Mouse (Mus musculus): ENCODE data around the gene Rrp12. TPM values are rescaled to one million over a fixed set of nuclear protein-coding genes. Genes with fewer than 3 reads are reported as not detected.
A peak's percentile ranks its signal among the peaks of the same experiment; 100 is the strongest.

Rrp12 gene
- polyA plus RNA-seq, 1 experiment from 2014 or later: 10.7 TPM

GRCm38 (mm10) chr19:41836719-41837118 is 59.3 kb downstream of the Rrp12 start:
- H3K4me3 ChIP-seq (ENCODE audit: low read depth, low read length): no peak overlapping the region
- no peaks in the 10 kb centered on the region for H3K9me3 ChIP-seq (ENCODE audit: control insufficient read depth, low read length)
- no peak overlapping the region for H3K27ac ChIP-seq (ENCODE audit: low read depth, low read length)
- no peaks in the 10 kb centered on the region for H3K27me3 ChIP-seq (ENCODE audit: control insufficient read depth, insufficient read depth, low read length)
- no peak overlapping the region for H3K9ac ChIP-seq (replicated peaks; ENCODE audit: low read depth, low read length)
- no peak for ATAC-seq (ENCODE audit: low read depth)
- no peaks in the 10 kb centered on the region for H3K36me3 ChIP-seq (ENCODE audit: control insufficient read depth, insufficient read depth, low read length)
- no peak overlapping the region for H3K4me2 ChIP-seq (ENCODE audit: low read depth, low read length)
- H3K4me1 ChIP-seq (ENCODE audit: control insufficient read depth, insufficient read depth, low read length): peaks cover 22% of the 10 kb centered on the region
- 53% methylated on average over 3 of the region's 3 CpGs for WGBS

DNA sequence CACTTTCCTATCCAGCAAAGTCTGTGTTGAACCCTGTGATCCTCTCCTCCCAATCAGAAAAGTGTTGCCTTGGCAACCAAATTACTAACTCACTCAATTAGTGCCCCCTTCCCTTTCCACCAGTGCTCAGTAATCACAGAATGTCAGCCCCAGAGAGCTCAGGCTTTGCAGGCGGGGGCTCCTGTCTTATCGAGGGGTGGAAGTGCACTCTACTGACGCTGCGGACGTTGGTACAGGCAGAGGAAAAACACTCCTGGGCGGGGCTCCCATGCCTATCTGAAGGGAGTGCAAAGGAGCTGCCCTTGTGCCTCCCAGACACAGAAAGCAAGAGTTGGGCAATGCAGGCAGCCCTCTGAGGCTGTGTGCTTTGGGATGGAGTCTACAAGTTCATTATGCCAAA is 60.2 kb downstream of the Rrp12 start:
- H3K27me3 ChIP-seq (ENCODE audit: control insufficient read depth, insufficient read depth, low read length): no peaks in the 10 kb centered on the region
- peaks cover 28% of the 10 kb centered on the region for H3K4me1 ChIP-seq (ENCODE audit: control insufficient read depth, insufficient read depth, low read length)
- H3K9ac ChIP-seq (replicated peaks; ENCODE audit: low read depth, low read length): peak overlapping the region; percentile 7; the same call in 1 of the 2 replicates
- H3K27ac ChIP-seq (ENCODE audit: low read depth, low read length): no peak overlapping the region
- peak overlapping the region; percentile 34 for H3K4me2 ChIP-seq (ENCODE audit: low read depth, low read length)
- peak; percentile 26; the same call in 1 of the 2 replicates for ATAC-seq (ENCODE audit: low read depth)
- no peaks in the 10 kb centered on the region for H3K9me3 ChIP-seq (ENCODE audit: control insufficient read depth, low read length)
- WGBS: under 1% methylated on average over 6 of the region's 6 CpGs
- no peaks in the 10 kb centered on the region for H3K36me3 ChIP-seq (ENCODE audit: control insufficient read depth, insufficient read depth, low read length)
- no peak overlapping the region for H3K4me3 ChIP-seq (ENCODE audit: low read depth, low read length)

DNA sequence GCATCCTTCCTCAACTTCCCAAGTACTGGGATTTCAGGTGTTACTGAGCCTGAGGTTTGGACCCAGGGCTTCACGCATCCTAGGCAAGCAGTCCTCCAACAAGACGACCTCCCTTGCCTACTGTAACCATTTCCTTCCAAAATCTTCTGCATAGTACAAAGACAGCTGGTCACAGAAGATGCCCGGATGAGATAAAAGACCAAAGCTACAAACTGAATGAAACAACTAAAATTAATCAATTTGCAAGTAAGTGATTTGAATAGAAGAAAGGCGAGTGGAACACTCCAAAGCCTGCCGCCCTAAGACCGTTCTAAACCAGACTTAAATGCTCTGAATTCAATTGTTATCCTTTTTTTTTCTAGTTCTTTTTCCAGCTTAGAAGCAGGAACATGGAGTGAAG is 60.6 kb downstream of the Rrp12 start:
- 56% methylated on average over 6 of the region's 6 CpGs for WGBS
- Histone ChIP-seq H3K36me3 (ENCODE audit: control insufficient read depth, insufficient read depth, low read length) (no peaks in the 10 kb centered on the region), H3K9ac (replicated peaks; ENCODE audit: low read depth, low read length) (no peak overlapping the region; the same call in 1 of the 2 replicates), H3K4me1 (ENCODE audit: control insufficient read depth, insufficient read depth, low read length) (peaks cover 28% of the 10 kb centered on the region), H3K4me3 (ENCODE audit: low read depth, low read length) (no peak overlapping the region), H3K27me3 (ENCODE audit: control insufficient read depth, insufficient read depth, low read length) (no peaks in the 10 kb centered on the region), H3K27ac (ENCODE audit: low read depth, low read length) (no peak overlapping the region), H3K9me3 (ENCODE audit: control insufficient read depth, low read length) (no peaks in the 10 kb centered on the region), H3K4me2 (ENCODE audit: low read depth, low read length) (no peak overlapping the region)
- ATAC-seq (ENCODE audit: low read depth): no peak

DNA sequence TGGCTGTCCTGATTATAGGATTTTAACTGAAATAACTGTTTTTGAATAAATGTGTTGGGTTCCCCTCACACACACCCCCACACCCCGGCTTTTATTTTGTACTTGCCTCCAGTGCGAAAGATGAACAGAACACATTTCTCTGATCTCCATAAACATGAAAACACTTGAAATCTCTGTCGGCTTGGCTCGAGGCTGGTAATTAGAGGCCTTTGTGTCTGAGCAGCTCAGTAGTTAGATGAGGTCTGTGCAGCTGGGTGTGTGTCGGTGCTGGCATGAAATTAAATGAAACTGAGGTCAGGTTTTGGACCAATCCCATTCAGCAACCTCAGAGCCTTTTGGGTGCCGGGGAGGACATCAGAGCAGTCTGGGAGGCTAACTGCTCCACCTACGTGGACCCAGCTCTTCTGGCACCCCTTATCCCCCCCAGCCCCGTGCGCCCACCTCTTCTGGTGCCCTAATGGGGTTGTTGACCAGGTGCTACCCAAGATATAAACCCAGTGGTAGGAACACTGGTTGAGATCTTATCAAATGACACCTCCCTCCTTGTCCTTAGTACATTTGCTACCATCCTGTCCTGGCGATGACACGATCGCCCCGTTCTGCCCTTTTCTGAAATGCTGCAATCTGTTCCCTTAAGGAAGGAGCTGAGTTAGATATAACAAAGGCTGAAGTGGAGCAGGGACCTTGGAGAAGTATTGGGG is 63.3 kb downstream of the Rrp12 start:
- H3K9me3 ChIP-seq (ENCODE audit: control insufficient read depth, low read length): no peaks in the 10 kb centered on the region
- peaks cover 28% of the 10 kb centered on the region for H3K4me1 ChIP-seq (ENCODE audit: control insufficient read depth, insufficient read depth, low read length)
- ATAC-seq (ENCODE audit: low read depth): no peak
- H3K9ac ChIP-seq (replicated peaks; ENCODE audit: low read depth, low read length): peak overlapping the region; percentile 34; the same call in 1 of the 2 replicates
- no peak overlapping the region; the same call in 1 of the 2 replicates for H3K27ac ChIP-seq (ENCODE audit: low read depth, low read length)
- H3K36me3 ChIP-seq (ENCODE audit: control insufficient read depth, insufficient read depth, low read length): no peaks in the 10 kb centered on the region
- H3K27me3 ChIP-seq (ENCODE audit: control insufficient read depth, insufficient read depth, low read length): no peaks in the 10 kb centered on the region
- 64% methylated on average over 13 of the region's 13 CpGs for WGBS
- H3K4me2 ChIP-seq (ENCODE audit: low read depth, low read length): peak overlapping the region; percentile 94
- H3K4me3 ChIP-seq (ENCODE audit: low read depth, low read length): peak overlapping the region; percentile 68

- ATAC-seq (ENCODE audit: low read depth): no peak
- no peaks in the 10 kb centered on the region for H3K27me3 ChIP-seq (ENCODE audit: control insufficient read depth, insufficient read depth, low read length)
- peak overlapping the region; percentile 82 for H3K9ac ChIP-seq (replicated peaks; ENCODE audit: low read depth, low read length)
- peak overlapping the region; percentile 94 for H3K4me2 ChIP-seq (ENCODE audit: low read depth, low read length)
- peaks cover 28% of the 10 kb centered on the region for H3K4me1 ChIP-seq (ENCODE audit: control insufficient read depth, insufficient read depth, low read length)
- no peaks in the 10 kb centered on the region for H3K9me3 ChIP-seq (ENCODE audit: control insufficient read depth, low read length)
- peak overlapping the region; percentile 68 for H3K4me3 ChIP-seq (ENCODE audit: low read depth, low read length)
- H3K36me3 ChIP-seq (ENCODE audit: control insufficient read depth, insufficient read depth, low read length): no peaks in the 10 kb centered on the region
- peak overlapping the region; percentile 58; the same call in 1 of the 2 replicates for H3K27ac ChIP-seq (ENCODE audit: low read depth, low read length)
- 4% methylated on average over 14 of the region's 14 CpGs for WGBS
Measured at GRCm38 (mm10) chr19:41831718-41832391, 64.1 kb downstream of the Rrp12 start.

GRCm38 (mm10) chr19:41831101-41831570 is 64.8 kb downstream of the Rrp12 start:
- peak overlapping the region; percentile 68 for H3K4me3 ChIP-seq (ENCODE audit: low read depth, low read length)
- H3K36me3 ChIP-seq (ENCODE audit: control insufficient read depth, insufficient read depth, low read length): no peaks in the 10 kb centered on the region
- WGBS: under 1% methylated on average over 19 of the region's 19 CpGs
- no peaks in the 10 kb centered on the region for H3K27me3 ChIP-seq (ENCODE audit: control insufficient read depth, insufficient read depth, low read length)
- no peaks in the 10 kb centered on the region for H3K9me3 ChIP-seq (ENCODE audit: control insufficient read depth, low read length)
- ATAC-seq (ENCODE audit: low read depth): no peak
- H3K9ac ChIP-seq (replicated peaks; ENCODE audit: low read depth, low read length): peak overlapping the region; percentile 82
- H3K4me1 ChIP-seq (ENCODE audit: control insufficient read depth, insufficient read depth, low read length): peaks cover 27% of the 10 kb centered on the region
- H3K4me2 ChIP-seq (ENCODE audit: low read depth, low read length): peak overlapping the region; percentile 94
- H3K27ac ChIP-seq (ENCODE audit: low read depth, low read length): peak overlapping the region; percentile 91

DNA sequence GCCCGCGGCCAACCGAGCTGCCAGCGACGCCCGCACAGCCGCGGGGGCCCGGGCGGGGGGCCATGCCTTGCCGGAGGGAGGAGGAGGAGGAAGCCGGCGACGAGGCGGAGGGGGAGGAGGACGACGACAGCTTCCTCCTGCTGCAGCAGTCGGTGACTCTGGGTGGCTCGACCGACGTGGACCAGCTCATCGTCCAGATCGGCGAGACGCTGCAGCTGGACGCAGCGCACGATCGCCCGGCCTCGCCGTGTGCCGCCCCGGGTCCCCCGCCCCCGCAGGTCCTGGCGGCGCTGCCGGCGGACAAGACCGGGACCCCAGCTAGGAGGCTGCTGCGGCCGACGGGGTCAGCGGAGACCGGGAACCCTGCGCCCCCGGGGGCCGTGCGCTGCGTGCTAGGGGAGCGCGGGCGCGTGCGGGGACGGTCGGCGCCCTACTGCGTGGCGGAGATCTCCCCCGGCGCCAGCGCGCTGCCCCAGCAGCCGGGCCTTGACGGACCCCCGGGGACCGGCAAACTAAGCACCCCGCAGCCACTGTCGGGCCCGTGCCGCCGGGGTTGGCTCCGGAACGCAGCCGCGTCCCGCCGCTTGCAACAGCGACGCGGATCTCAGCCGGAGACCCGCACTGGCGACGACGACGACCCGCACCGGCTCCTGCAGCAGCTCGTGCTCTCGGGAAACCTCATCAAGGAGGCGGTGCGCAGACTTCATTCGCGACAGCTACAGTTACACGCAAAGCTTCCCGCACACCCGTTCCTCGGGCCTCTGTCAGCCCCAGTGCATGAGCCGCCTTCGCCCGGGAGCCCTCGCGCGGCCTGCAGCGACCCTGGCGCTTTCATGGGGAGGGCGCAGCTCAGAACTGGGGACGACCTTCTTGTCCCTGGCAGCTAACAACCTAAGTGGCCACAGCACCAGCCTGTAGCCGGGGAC is 65.6 kb downstream of the Rrp12 start:
- WGBS: under 1% methylated on average over 95 of the region's 112 CpGs
- no peaks in the 10 kb centered on the region for H3K36me3 ChIP-seq (ENCODE audit: control insufficient read depth, insufficient read depth, low read length)
- no peaks in the 10 kb centered on the region for H3K27me3 ChIP-seq (ENCODE audit: control insufficient read depth, insufficient read depth, low read length)
- H3K4me1 ChIP-seq (ENCODE audit: control insufficient read depth, insufficient read depth, low read length): peaks cover 23% of the 10 kb centered on the region
- H3K4me3 ChIP-seq (ENCODE audit: low read depth, low read length): peak overlapping the region; percentile 68
- ATAC-seq (ENCODE audit: low read depth): peak; percentile 50
- H3K27ac ChIP-seq (ENCODE audit: low read depth, low read length): peak overlapping the region; percentile 91
- peak overlapping the region; percentile 82 for H3K9ac ChIP-seq (replicated peaks; ENCODE audit: low read depth, low read length)
- H3K9me3 ChIP-seq (ENCODE audit: control insufficient read depth, low read length): no peaks in the 10 kb centered on the region
- H3K4me2 ChIP-seq (ENCODE audit: low read depth, low read length): peak overlapping the region; percentile 94

DNA sequence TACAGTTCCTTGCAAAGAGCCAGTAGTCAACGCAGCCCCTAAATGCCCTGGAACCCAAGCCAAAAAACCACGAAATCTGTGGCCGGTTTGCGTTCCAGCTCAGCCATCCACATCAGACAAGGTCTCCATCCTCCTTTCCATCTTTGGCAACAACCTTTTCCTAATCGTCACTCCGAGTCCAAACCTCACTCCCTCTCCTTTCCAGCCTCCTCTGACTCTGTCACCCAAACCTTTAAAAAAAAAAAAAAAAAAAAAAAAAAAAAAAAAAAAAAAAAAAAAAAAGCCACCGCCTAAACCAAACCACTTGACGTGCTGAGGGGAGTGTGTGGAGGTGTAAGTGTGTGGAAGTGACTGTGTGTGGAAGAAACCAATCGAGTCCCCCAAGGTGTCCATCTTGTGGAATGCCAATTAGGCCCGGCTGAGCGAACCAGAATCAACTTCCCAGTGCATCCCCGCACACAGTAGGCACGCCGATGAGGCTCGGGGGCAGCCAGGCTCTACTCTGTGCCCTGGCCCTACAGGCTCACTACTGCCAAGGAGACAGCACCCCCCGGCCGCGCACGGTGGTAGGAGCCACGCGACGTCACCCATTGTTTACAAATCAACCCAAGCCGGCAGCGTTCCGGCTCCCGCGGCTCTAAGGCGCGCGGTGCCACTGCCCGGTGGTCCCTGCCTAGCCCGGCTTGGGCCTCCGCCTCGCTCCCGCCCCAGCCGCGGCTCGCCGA is 66.4 kb downstream of the Rrp12 start, which contains the start of gene Frat1:
Gene Frat1, plus strand, starts transcription at position 590 of the 725 bp plus-strand sequence.
- H3K27ac ChIP-seq (ENCODE audit: low read depth, low read length): peak within 1 kb of the TSS; percentile 91
- no peaks in the 10 kb centered on the region for H3K36me3 ChIP-seq (ENCODE audit: control insufficient read depth, insufficient read depth, low read length)
- peaks cover 23% of the 10 kb centered on the region for H3K4me1 ChIP-seq (ENCODE audit: control insufficient read depth, insufficient read depth, low read length)
- WGBS: under 1% methylated on average over 33 of the region's 39 CpGs
- peak within 1 kb of the TSS; percentile 68 for H3K4me3 ChIP-seq (ENCODE audit: low read depth, low read length)
- H3K4me2 ChIP-seq (ENCODE audit: low read depth, low read length): peak within 1 kb of the TSS; percentile 94
- H3K9me3 ChIP-seq (ENCODE audit: control insufficient read depth, low read length): no peaks in the 10 kb centered on the region
- ATAC-seq (ENCODE audit: low read depth): peak; percentile 98
- no peaks in the 10 kb centered on the region for H3K27me3 ChIP-seq (ENCODE audit: control insufficient read depth, insufficient read depth, low read length)
- H3K9ac ChIP-seq (replicated peaks; ENCODE audit: low read depth, low read length): peak within 1 kb of the TSS; percentile 82

All from neural tube, embryonic 14.5 days (tissue).